Mouse (Mus musculus) midbrain, embryonic 12.5 days (tissue): ENCODE results near the gene Chst11. TPM values are rescaled to one million over a fixed set of nuclear protein-coding genes. Genes with fewer than 3 reads are reported as not detected.

Experiments used
- ATAC-seq: fragments of 200-750 bp; cut with Nextera tagmentation; 2 replicates; pipeline ENCODE4 v1.8.0; 2017; ENCODE audit warnings: low read depth, moderate TSS enrichment, moderate library complexity; ENCODE audit not compliant: low FRiP score
- H3K27ac ChIP-seq: fragments of 300-500 bp; sonication (generic); replicated peaks from 2 replicates; pipeline ENCODE4 v1.5.1; 2016; ENCODE audit warnings: mild to moderate bottlenecking
- H3K27me3 ChIP-seq: fragments of 300-500 bp; sonication (generic); 2 replicates; pipeline ENCODE4 v1.6.1; 2016; ENCODE audit warnings: mild to moderate bottlenecking
- H3K36me3 ChIP-seq: fragments of 300-500 bp; sonication (generic); 2 replicates; pipeline ENCODE4 v1.6.1; 2016
- H3K4me1 ChIP-seq: fragments of 300-500 bp; sonication (generic); 2 replicates; pipeline ENCODE4 v1.6.1; 2016
- H3K4me2 ChIP-seq: fragments of 300-500 bp; sonication (generic); replicated peaks from 2 replicates; pipeline ENCODE4 v1.6.1; 2016; ENCODE audit warnings: mild to moderate bottlenecking, moderate library complexity
- H3K4me3 ChIP-seq: fragments of 300-500 bp; sonication (generic); 2 replicates; pipeline ENCODE4 v1.5.1; 2016; ENCODE audit warnings: mild to moderate bottlenecking
- H3K9ac ChIP-seq: fragments of 300-500 bp; sonication (generic); replicated peaks from 2 replicates; pipeline ENCODE4 v1.6.1; 2016; ENCODE audit warnings: mild to moderate bottlenecking, moderate library complexity
- H3K9me3 ChIP-seq: fragments of 300-500 bp; sonication (generic); 2 replicates; pipeline ENCODE4 v1.6.1; 2016; ENCODE audit warnings: mild to moderate bottlenecking
- WGBS: fragments of 180-500 bp; shearing (Covaris S2); methylation state at CpG from one replicate; pipeline ENCODE4 v1.1.7; 2016; 5-methylcytosine and 5-hydroxymethylcytosine counted together
- polyA plus RNA-seq: library from polyadenylated mRNA; unstranded; fragments of >200 nt; fragmentation: Nextera tagmentation; extraction: Ambion mirVana; gene quantifications from 2 replicates; pipeline ENCODE4 v1.2.1, GENCODE M21; 2016

The Chst11 gene
- polyA plus RNA-seq = 1.9 and 2.3 TPM in 2 replicates

DNA sequence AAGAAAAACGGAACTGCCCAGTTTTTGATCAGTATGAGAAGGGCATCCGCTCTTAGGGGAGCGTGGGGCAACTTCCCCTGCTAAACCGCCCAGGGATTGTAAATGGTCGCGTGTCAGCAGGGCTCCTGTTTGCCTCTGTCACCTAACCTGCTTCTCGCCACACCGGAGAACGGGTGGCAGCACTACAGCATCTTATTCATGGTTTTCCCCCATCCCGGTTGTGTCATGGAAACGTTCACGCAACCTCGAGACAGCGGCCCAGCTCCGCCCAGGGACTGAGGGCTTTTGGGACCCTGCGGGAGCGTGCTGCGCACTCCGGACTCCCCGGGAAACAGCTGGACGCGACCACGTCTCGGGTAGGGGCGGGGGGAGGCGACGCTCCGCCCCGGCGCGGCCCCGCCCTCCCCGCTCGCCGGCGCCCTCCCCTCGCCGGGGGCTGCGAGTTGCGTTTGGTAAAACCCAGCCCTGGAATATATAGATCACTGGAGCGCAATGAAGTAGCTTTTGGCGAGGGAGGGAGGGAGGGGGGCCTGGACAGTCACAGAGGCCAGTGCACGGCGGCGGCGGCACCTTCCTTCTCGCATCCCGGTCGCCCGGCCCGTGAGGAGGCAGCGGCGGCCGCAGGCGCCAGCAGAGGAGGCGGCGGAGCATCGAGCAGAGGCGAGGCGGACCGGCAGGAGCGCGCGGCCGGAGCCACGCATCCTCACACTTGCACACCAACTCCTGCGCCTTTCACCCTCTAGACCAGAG, at the start of gene Chst11:
Gene Chst11 (plus strand): TSS at position 549 of the 750 bp plus-strand sequence.
- WGBS = under 1% methylated on average over 64 of the region's 67 CpGs
- Histone ChIP-seq H3K9ac (peak within 1 kb of the TSS; percentile 79), H3K36me3 (no peaks in the 10 kb centered on the region), H3K27me3 (peaks cover 38% of the 10 kb centered on the region), H3K27ac (peak within 1 kb of the TSS; percentile 79), H3K9me3 (no peaks in the 10 kb centered on the region), H3K4me1 (peaks cover 39% of the 10 kb centered on the region), H3K4me2 (peak within 1 kb of the TSS; percentile 87), H3K4me3 (peak within 1 kb of the TSS; percentile 62)
- ATAC-seq = peak; percentile 88

DNA sequence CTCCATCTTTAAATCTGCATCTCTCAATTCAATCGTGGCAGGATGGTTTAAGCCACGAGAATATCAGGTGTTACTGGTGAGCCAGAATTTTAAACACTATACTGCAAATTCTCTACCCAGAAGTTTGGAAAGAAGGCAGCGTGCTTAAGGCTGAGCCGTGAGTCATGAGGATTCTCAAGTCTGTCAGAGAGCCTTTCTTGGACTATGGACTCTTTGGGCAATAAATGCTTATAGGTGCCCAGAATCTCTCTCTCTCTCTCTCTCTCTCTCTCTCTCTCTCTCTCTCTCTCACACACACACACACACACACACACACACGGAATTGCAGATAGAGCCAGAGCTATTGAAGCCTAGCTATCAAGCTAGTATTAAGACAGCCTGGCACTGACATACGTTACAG, 49.5 kb upstream of the Chst11 start:
- H3K27me3 ChIP-seq = no peaks in the 10 kb centered on the region
- H3K9ac ChIP-seq = no peak overlapping the region
- no peaks in the 10 kb centered on the region for H3K36me3 ChIP-seq
- no peak overlapping the region for H3K4me3 ChIP-seq
- no peaks in the 10 kb centered on the region for H3K4me1 ChIP-seq
- H3K4me2 ChIP-seq = no peak overlapping the region
- no peak overlapping the region for H3K27ac ChIP-seq
- 0 out of 2 replicates have a peak, but pooled peaks cover 2% of the 10 kb centered on the region for H3K9me3 ChIP-seq
- 87% methylated on average over 6 of the region's 6 CpGs for WGBS
- ATAC-seq = no peak

DNA sequence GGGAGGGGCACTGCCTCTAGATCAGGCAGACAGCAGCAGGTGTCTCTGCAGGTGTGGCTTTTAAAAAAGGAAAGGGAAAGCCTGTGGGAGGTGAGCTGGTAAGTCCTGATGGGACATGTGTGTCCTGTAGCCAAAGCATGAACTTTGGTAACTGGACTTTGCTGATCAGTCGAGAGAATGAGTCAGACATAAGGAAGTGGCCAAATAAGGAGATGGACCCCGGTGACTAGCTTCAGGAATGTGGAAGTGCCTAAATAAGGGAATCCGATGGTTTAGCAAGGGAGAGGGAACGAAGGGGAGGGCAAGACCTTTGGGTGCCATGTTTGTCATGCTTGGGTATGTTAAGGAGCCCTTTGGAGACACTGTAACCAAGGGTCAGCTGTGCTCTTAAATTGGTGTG, 31.9 kb upstream of the Chst11 start:
- Histone ChIP-seq H3K4me3 (no peak overlapping the region), H3K4me1 (no peaks in the 10 kb centered on the region), H3K9ac (no peak overlapping the region), H3K9me3 (0 out of 2 replicates have a peak, but pooled peaks cover 9% of the 10 kb centered on the region), H3K27ac (no peak overlapping the region), H3K4me2 (no peak overlapping the region), H3K27me3 (no peaks in the 10 kb centered on the region), H3K36me3 (no peaks in the 10 kb centered on the region)
- whole genome bisulfite sequencing = 88% methylated on average over 4 of the region's 4 CpGs
- ATAC-seq = no peak

DNA sequence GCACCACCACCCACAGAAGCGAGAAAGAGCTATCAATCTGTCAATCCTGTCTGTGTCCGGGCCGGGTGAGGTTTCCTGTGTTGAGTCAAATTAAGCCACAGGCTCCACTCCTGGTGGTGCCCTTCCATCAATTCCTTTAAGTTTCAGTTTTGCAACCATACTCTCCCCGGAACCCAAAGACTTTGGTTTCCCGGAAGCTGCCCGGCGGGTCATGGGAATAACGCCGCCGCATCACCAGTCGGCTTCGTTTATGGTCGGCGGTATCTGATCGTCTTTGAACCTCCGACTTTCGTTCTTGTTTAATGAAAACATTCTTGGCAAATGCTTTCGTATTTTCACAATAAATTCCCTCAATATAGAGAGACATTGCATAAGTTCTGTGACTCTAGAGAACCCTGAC, 30.2 kb upstream of the Chst11 start:
- Histone ChIP-seq H3K4me3 (no peak overlapping the region), H3K27ac (no peak overlapping the region), H3K4me1 (no peaks in the 10 kb centered on the region), H3K4me2 (no peak overlapping the region), H3K9ac (no peak overlapping the region), H3K9me3 (0 out of 2 replicates have a peak, but pooled peaks cover 9% of the 10 kb centered on the region), H3K27me3 (no peaks in the 10 kb centered on the region), H3K36me3 (no peaks in the 10 kb centered on the region)
- WGBS = 96% methylated on average over 18 of the region's 18 CpGs
- no peak for ATAC-seq

DNA sequence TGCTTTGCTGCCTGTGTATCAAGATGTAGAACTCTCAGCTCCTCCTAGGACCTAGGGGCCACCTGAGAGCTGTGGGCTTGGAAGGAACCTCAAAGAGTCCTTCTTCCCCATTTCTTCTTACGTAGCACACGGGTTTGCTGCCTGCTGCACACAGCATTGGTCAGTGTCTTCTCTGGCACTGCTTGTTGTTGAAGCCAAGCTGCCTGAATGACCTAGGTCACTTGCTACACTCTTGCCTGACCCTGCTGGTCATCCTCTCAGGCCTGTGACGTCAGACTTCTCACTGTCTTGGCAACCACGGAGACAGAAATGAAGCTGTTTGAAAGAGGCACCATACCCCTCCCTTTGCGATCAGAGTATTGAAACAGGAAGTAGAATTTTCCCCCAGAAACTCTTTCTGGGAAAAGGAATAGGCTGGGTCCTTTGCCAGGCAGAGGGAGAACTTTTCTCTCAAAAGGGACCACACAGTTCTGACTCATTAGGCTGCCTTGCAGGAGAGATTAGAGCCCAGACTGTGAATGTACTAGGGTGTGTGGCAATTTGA, 27.0 kb upstream of the Chst11 start:
- H3K4me1 ChIP-seq = no peaks in the 10 kb centered on the region
- H3K4me3 ChIP-seq = no peak overlapping the region
- no peak for ATAC-seq
- H3K9ac ChIP-seq = no peak overlapping the region
- WGBS = 81% methylated on average over 5 of the region's 5 CpGs
- H3K9me3 ChIP-seq = 0 out of 2 replicates have a peak, but pooled peaks cover 9% of the 10 kb centered on the region
- H3K27ac ChIP-seq = no peak overlapping the region
- no peaks in the 10 kb centered on the region for H3K27me3 ChIP-seq
- H3K4me2 ChIP-seq = no peak overlapping the region
- no peaks in the 10 kb centered on the region for H3K36me3 ChIP-seq

DNA sequence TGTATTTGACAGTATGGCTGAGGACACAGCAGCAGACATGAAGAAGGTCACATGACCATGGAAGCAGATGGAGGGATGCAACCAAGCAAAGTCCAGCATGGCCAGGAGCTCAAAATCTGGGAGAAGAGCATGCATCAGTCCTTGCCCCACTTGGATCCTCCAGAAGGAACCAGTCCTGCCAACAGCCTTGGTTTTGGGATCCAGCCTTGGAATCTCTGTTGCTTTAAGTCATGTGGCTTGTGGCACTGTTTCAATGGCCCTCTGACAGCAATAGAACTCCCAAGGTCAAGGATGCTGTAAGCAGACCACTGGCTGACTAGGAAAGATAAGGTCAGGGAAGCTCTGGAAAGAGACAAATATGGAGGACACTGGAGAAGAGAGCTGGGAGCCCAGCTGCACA, 26.0 kb upstream of the Chst11 start:
- ATAC-seq = no peak

DNA sequence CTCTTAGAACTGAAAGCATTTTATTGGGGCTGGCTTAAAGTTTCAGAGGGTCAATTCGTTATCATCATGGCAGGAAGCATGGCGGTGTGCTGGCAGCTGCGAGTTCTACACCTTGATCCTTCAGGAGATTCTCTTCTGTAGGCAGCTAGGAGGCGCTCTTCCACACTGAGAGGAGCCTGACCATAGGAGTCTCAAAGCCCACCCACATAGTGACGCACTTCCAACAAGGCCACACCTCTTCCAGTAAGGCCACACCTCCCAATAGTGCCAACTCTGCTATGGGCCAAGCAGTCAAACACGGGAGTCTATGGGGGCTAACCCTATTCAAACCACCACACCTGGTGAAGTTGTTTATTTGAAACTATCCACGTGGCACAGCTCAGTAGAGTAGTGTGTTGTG, 24.0 kb upstream of the Chst11 start:
- no peak for ATAC-seq
- no peak overlapping the region for H3K4me2 ChIP-seq
- H3K9ac ChIP-seq = no peak overlapping the region
- 44% methylated on average over 7 of the region's 7 CpGs for whole genome bisulfite sequencing
- no peaks in the 10 kb centered on the region for H3K36me3 ChIP-seq
- no peaks in the 10 kb centered on the region for H3K27me3 ChIP-seq
- H3K27ac ChIP-seq = no peak overlapping the region
- H3K9me3 ChIP-seq = no peaks in the 10 kb centered on the region
- no peaks in the 10 kb centered on the region for H3K4me1 ChIP-seq
- no peak overlapping the region for H3K4me3 ChIP-seq

More for the DNA sequence above, 26.0 kb upstream of the Chst11 start:
- no peak overlapping the region for H3K4me2 ChIP-seq
- 0 out of 2 replicates have a peak, but pooled peaks cover 5% of the 10 kb centered on the region for H3K9me3 ChIP-seq
- H3K4me1 ChIP-seq = no peaks in the 10 kb centered on the region
- no peak overlapping the region for H3K9ac ChIP-seq
- H3K4me3 ChIP-seq = no peak overlapping the region
- H3K27me3 ChIP-seq = no peaks in the 10 kb centered on the region
- H3K27ac ChIP-seq = no peak overlapping the region
- no peaks in the 10 kb centered on the region for H3K36me3 ChIP-seq

DNA sequence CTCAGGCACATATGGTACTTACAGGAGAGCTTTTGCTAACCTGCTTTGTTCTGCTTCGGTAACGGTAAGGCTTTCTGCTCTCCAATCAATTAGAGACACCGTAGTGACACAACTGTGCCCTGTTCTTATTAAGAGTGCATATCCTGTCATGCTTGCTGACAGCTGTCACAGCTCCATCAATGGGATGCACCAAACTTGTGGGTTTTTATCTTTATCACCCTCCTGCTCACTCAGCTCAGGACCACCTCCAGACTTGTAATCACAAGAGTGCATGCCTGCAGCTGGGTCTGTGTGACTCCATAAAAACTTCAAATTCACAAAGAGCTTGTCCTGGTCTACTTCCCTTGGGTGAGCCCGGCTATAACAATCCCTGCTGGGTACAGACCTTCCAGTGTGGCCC, 23.3 kb upstream of the Chst11 start:
- H3K36me3 ChIP-seq = no peaks in the 10 kb centered on the region

DNA sequence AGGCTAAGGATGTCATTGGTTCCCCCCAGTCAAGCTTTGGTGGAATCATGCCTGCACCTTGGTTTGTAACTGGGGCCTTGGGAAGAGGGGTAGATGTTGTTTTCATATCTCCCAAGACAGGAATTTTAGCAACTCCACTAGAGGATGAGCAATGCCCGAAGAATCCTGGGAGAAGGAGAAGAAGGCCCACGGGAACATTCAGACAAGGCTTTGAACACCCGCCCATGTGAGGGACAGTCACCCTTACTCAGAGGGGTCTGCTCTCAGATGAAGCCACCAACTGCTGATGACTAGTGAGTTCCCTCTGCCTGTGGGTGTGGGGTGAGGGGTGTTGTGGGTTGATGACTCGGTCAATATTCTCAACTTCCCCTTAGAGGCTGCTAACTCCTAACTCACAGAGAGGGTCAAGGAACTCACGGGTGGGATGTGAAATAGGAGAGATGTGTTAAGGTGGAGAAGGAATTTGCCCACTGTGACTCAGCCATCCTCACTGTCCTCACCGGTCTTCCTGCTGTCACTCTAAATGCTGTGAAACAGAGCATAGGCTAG, 22.8 kb upstream of the Chst11 start:
- H3K9ac ChIP-seq = no peak overlapping the region
- H3K4me3 ChIP-seq = no peak overlapping the region
- 89% methylated on average over 6 of the region's 6 CpGs for WGBS
- no peak overlapping the region for H3K4me2 ChIP-seq
- no peaks in the 10 kb centered on the region for H3K9me3 ChIP-seq
- no peaks in the 10 kb centered on the region for H3K27me3 ChIP-seq
- no peaks in the 10 kb centered on the region for H3K4me1 ChIP-seq
- no peaks in the 10 kb centered on the region for H3K36me3 ChIP-seq
- ATAC-seq = no peak
- no peak overlapping the region for H3K27ac ChIP-seq

More for the DNA sequence above, 23.3 kb upstream of the Chst11 start:
- Histone ChIP-seq H3K27me3 (no peaks in the 10 kb centered on the region), H3K27ac (no peak overlapping the region), H3K4me2 (no peak overlapping the region), H3K9me3 (no peaks in the 10 kb centered on the region), H3K4me3 (no peak overlapping the region), H3K4me1 (no peaks in the 10 kb centered on the region), H3K9ac (no peak overlapping the region)
- ATAC-seq = no peak
- 73% methylated on average over 4 of the region's 4 CpGs for WGBS

DNA sequence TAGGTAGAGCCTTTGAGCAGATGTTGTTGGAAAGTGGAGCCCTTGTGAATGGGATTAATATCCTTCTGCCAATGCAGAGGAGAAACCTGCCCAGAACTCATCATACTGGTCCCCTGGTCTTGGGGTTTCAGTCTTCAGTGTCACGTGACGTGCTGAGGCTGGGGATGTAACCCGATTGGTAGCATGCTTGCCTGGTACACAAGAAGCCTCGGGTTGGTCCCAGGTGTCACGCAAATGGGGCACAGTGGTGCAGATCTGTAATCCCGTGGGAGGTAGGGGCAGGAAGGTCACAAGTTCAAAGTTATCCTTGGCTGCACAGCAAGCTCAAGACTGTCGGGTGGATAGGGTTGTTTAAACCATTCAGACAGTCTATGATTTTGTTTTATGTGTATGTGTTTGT, 20.8 kb upstream of the Chst11 start:
- no peak overlapping the region for H3K27ac ChIP-seq
- no peaks in the 10 kb centered on the region for H3K9me3 ChIP-seq
- H3K4me1 ChIP-seq = no peaks in the 10 kb centered on the region
- H3K4me3 ChIP-seq = no peak overlapping the region
- no peaks in the 10 kb centered on the region for H3K27me3 ChIP-seq
- H3K4me2 ChIP-seq = no peak overlapping the region
- no peak for ATAC-seq
- H3K36me3 ChIP-seq = no peaks in the 10 kb centered on the region
- WGBS = 81% methylated on average over 7 of the region's 7 CpGs
- no peak overlapping the region for H3K9ac ChIP-seq

DNA sequence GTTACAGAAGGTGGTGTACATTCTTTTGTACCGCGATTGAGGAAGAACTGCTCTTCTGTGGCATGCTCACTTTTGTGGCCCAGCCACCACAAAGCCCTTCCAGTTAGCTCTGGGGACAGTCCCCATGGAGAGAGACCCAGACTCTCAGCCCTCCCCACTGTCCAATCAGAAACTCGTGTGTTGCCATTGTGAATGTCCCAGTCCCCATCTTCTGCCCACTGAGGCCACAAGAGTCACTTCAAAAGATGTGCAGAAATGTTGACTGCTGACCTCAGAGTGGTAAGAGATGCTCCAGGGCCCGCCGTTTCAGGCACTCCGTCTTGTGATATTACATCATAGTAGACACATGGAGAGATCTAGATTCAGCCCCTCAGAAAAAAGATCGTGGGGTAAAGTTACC, 18.6 kb upstream of the Chst11 start:
- no peak for ATAC-seq
- H3K9ac ChIP-seq = no peak overlapping the region
- H3K27me3 ChIP-seq = no peaks in the 10 kb centered on the region
- no peaks in the 10 kb centered on the region for H3K36me3 ChIP-seq
- H3K27ac ChIP-seq = no peak overlapping the region
- H3K4me3 ChIP-seq = no peak overlapping the region
- no peak overlapping the region for H3K4me2 ChIP-seq
- H3K4me1 ChIP-seq = no peaks in the 10 kb centered on the region
- no peaks in the 10 kb centered on the region for H3K9me3 ChIP-seq
- WGBS = 93% methylated on average over 7 of the region's 7 CpGs

DNA sequence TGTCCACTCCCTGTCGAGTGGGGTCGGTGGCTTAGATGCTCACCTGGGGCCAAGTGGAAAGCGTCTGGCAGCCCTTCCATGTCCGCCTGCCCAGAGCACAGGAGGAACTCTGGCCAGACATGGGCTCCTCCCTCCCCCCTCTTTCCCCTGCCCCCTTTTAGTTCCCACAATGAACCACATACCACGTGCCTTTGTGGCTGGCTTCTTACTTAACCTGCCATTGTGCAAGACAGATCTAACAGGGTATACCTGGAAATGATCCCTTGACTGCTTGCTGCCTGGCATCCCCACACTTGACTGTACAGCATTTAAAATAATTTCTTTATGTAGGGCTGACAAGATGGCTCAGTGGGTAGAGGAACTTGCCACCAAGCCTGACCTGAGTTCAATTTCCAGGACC, 15.7 kb upstream of the Chst11 start:
- no peak overlapping the region for H3K27ac ChIP-seq
- WGBS = 77% methylated on average over 5 of the region's 5 CpGs
- H3K4me2 ChIP-seq = no peak overlapping the region
- no peaks in the 10 kb centered on the region for H3K27me3 ChIP-seq
- H3K4me1 ChIP-seq = no peaks in the 10 kb centered on the region
- no peaks in the 10 kb centered on the region for H3K9me3 ChIP-seq
- no peak for ATAC-seq
- no peak overlapping the region for H3K9ac ChIP-seq
- no peaks in the 10 kb centered on the region for H3K36me3 ChIP-seq
- no peak overlapping the region for H3K4me3 ChIP-seq
